Mouse (Mus musculus) ES-Bruce4 (cell line): ENCODE measurements around the gene Klhl30. TPM values are rescaled to one million over a fixed set of nuclear protein-coding genes. Genes with fewer than 3 reads are reported as not detected.

ENCODE experiments used
- H3K27ac ChIP-seq: 2 replicates; pipeline ENCODE4 v1.5.1; 2012; ENCODE audit warnings: low read length, inconsistent platforms; ENCODE audit not compliant: insufficient read depth
- H3K27me3 ChIP-seq: 2 replicates; pipeline ENCODE4 v1.6.1; 2012; ENCODE audit warnings: mild to moderate bottlenecking, low read length, inconsistent platforms; ENCODE audit not compliant: control insufficient read depth, poor library complexity, insufficient read depth, severe bottlenecking
- H3K36me3 ChIP-seq: 2 replicates; pipeline ENCODE4 v1.6.1; 2012; ENCODE audit warnings: inconsistent platforms, mild to moderate bottlenecking, low read length, moderate library complexity; ENCODE audit not compliant: control insufficient read depth, poor library complexity, insufficient read depth, severe bottlenecking
- H3K4me1 ChIP-seq: one replicate; pipeline ENCODE4 v1.8.1; 2011; ENCODE audit warnings: low read length; ENCODE audit not compliant: control insufficient read depth, insufficient read depth
- H3K4me3 ChIP-seq: 2 replicates; pipeline ENCODE4 v1.5.1; 2011; ENCODE audit warnings: low read depth, mild to moderate bottlenecking, low read length
- H3K9ac ChIP-seq: 2 replicates; pipeline ENCODE4 v1.6.1; 2012; ENCODE audit warnings: low read depth, mild to moderate bottlenecking, inconsistent platforms; ENCODE audit not compliant: poor library complexity, severe bottlenecking
- H3K9me3 ChIP-seq: replicated peaks from 2 replicates; pipeline ENCODE4 v1.6.1; 2012; ENCODE audit warnings: mild to moderate bottlenecking, low read length, inconsistent platforms; ENCODE audit not compliant: control insufficient read depth, poor library complexity, insufficient read depth, severe bottlenecking
- CTCF ChIP-seq: IDR thresholded peaks from one replicate; pipeline ENCODE4 v1.8.1; 2011; ENCODE audit warnings: low read depth, low read length
- EP300 ChIP-seq: IDR thresholded peaks from 2 replicates; pipeline ENCODE4 v1.6.1; 2011; ENCODE audit warnings: low read depth, low read length; ENCODE audit not compliant: insufficient read depth
- POLR2A ChIP-seq: IDR thresholded peaks from one replicate; pipeline ENCODE4 v1.8.1; 2011; ENCODE audit warnings: low read length; ENCODE audit not compliant: insufficient read depth
- polyA plus RNA-seq: library from polyadenylated mRNA; stranded (reverse); fragments of >200 nt; gene quantifications from 2 replicates; pipeline ENCODE4 v1.2.4, GENCODE M21; 2011; ENCODE audit warnings: low read depth; ENCODE audit not compliant: missing spikeins, insufficient read depth, insufficient read length

The Klhl30 gene
- polyA plus RNA-seq, 1 experiment = 0.25 TPM

- H3K9me3 ChIP-seq = no peaks in the 10 kb centered on the region
- no peaks in the 10 kb centered on the region for H3K36me3 ChIP-seq
- H3K4me3 ChIP-seq = no peak overlapping the region
- no peak overlapping the region for H3K9ac ChIP-seq
- H3K27me3 ChIP-seq = no peaks in the 10 kb centered on the region
- TF ChIP-seq CTCF = no peak
- TF ChIP-seq POLR2A = no peak
- TF ChIP-seq EP300 = no peak
- no peaks in the 10 kb centered on the region for H3K4me1 ChIP-seq
- no peak overlapping the region for H3K27ac ChIP-seq
Measured at GRCm38 (mm10) chr1:91333582-91333981, 17.2 kb upstream of the Klhl30 start.

DNA sequence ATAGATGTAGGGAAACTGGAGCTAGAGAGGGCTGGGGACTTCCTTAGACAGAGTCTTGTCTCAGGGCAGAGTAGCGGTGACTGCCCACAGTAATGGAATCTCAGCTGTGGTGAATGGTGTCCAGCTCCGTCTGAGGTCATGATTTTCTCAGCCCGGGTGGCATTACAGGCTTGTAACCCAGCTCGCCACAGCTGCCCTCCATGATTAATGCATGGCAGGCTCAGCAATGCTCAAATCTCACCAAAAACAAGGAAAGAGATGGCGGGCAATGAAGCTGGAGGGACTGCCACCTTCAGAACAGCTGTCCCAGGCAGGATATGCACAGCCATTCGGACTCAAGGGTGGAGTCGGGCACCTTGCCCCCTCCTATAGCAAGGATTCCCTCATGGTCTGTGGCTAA lies 13.5 kb upstream of the Klhl30 start:
- TF ChIP-seq POLR2A = no peak
- H3K9ac ChIP-seq = no peak overlapping the region
- no peak overlapping the region for H3K27ac ChIP-seq
- H3K36me3 ChIP-seq = no peaks in the 10 kb centered on the region
- no peaks in the 10 kb centered on the region for H3K9me3 ChIP-seq
- no peak overlapping the region for H3K4me3 ChIP-seq
- H3K27me3 ChIP-seq = no peaks in the 10 kb centered on the region
- no peaks in the 10 kb centered on the region for H3K4me1 ChIP-seq

DNA sequence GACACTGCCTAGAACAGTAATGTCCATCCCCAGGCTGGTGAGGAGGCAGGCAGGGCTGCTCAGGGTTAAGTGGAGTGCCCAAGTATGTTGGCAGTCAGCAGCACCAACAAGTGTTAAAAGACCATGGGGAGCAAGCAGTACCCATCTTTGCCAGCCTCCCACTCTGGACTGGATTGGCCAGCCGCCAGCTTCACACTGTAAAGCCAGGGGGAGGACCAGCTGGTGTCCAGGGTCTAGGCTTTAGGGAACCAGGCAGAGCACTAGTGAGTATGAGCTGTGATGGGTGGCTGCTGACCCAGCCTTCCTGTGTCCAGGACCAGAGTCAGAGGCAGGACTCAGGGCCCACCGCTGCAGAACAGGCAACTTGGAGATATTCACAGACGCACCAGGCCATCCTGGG lies 6.8 kb upstream of the Klhl30 start:
- Histone ChIP-seq H3K4me3 (no peak overlapping the region), H3K36me3 (no peaks in the 10 kb centered on the region), H3K4me1 (no peaks in the 10 kb centered on the region), H3K27ac (no peak overlapping the region), H3K9me3 (no peaks in the 10 kb centered on the region), H3K27me3 (no peaks in the 10 kb centered on the region; the same call in 1 of the 2 replicates), H3K9ac (no peak overlapping the region)
- TF ChIP-seq CTCF (no peak), POLR2A (no peak), EP300 (no peak)

- Histone ChIP-seq H3K4me1 (no peaks in the 10 kb centered on the region), H3K36me3 (no peaks in the 10 kb centered on the region), H3K9me3 (no peaks in the 10 kb centered on the region), H3K9ac (no peak overlapping the region), H3K27ac (no peak overlapping the region), H3K27me3 (no peaks in the 10 kb centered on the region; the same call in 1 of the 2 replicates), H3K4me3 (peak overlapping the region; percentile 21)
- TF ChIP-seq CTCF (peak; percentile 9), POLR2A (no peak)
Measured at GRCm38 (mm10) chr1:91344921-91345685, 5.7 kb upstream of the Klhl30 start.

DNA sequence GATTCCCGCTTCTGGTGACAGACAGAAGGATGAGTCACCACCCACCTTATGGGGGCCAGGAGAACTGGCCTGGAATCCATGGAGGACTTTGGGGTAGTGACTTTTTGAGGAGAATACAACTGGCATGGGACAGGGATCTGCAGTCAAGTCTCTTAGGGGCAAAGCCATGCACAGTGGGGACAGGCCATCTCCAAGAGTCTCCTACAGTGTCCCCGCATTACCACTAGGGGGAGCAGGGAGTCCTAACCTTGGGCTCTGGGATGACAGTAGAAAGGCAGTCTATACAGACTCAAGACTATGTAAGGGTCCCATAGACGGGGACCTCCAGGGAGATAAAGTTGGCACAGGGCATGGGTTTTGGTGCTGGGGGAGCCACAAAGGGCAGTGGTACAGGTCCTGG lies 3.9 kb upstream of the Klhl30 start:
- H3K27ac ChIP-seq = no peak overlapping the region
- no peaks in the 10 kb centered on the region; the same call in 1 of the 2 replicates for H3K27me3 ChIP-seq

GRCm38 (mm10) chr1:91351249-91351648 lies 433 bp downstream of the Klhl30 start:
- no peak for TF ChIP-seq POLR2A
- Histone ChIP-seq H3K9ac (no peak overlapping the region), H3K4me3 (no peak overlapping the region), H3K27me3 (no peaks in the 10 kb centered on the region), H3K9me3 (no peaks in the 10 kb centered on the region), H3K4me1 (no peaks in the 10 kb centered on the region), H3K27ac (no peak overlapping the region), H3K36me3 (no peaks in the 10 kb centered on the region)

More for the DNA sequence above, 3.9 kb upstream of the Klhl30 start:
- Histone ChIP-seq H3K36me3 (no peaks in the 10 kb centered on the region), H3K4me1 (no peaks in the 10 kb centered on the region), H3K4me3 (no peak overlapping the region), H3K9ac (no peak overlapping the region), H3K9me3 (no peaks in the 10 kb centered on the region)
- TF ChIP-seq CTCF (peak; percentile 88), EP300 (no peak), POLR2A (no peak)
